Mouse (Mus musculus): Measurements from ENCODE around the gene Tnfaip2. TPM values are rescaled to one million over a fixed set of nuclear protein-coding genes. Genes with fewer than 3 reads are reported as not detected.

Tnfaip2 gene
- polyA plus RNA-seq, 1 experiment from 2014 or later: 1.2 TPM

GRCm38 (mm10) chr12:111432751-111433331, 9.4 kb upstream of the Tnfaip2 start:
- 73% methylated on average over 4 of the region's 5 CpGs for WGBS
- Histone ChIP-seq H3K4me2 (ENCODE audit: low read length) (no peak overlapping the region), H3K4me3 (ENCODE audit: low read length) (no peak overlapping the region), H3K27me3 (replicated peaks; ENCODE audit: control insufficient read depth, insufficient read depth, low read length) (peaks cover 18% of the 10 kb centered on the region), H3K9ac (ENCODE audit: low read depth, low read length) (no peak overlapping the region), H3K27ac (ENCODE audit: low read depth, low read length) (no peak overlapping the region), H3K36me3 (ENCODE audit: control insufficient read depth, insufficient read depth, low read length) (no peaks in the 10 kb centered on the region), H3K4me1 (ENCODE audit: control insufficient read depth, insufficient read depth, low read depth, low read length) (peaks cover 34% of the 10 kb centered on the region), H3K9me3 (ENCODE audit: control insufficient read depth, low read length) (no peaks in the 10 kb centered on the region)
- no peak for ATAC-seq

GRCm38 (mm10) chr12:111434164-111434744, 8.0 kb upstream of the Tnfaip2 start:
- Histone ChIP-seq H3K9me3 (ENCODE audit: control insufficient read depth, low read length) (no peaks in the 10 kb centered on the region), H3K36me3 (ENCODE audit: control insufficient read depth, insufficient read depth, low read length) (no peaks in the 10 kb centered on the region), H3K4me1 (ENCODE audit: control insufficient read depth, insufficient read depth, low read depth, low read length) (peaks cover 21% of the 10 kb centered on the region), H3K27ac (ENCODE audit: low read depth, low read length) (no peak overlapping the region; the same call in 1 of the 2 replicates), H3K27me3 (replicated peaks; ENCODE audit: control insufficient read depth, insufficient read depth, low read length) (peaks cover 6% of the 10 kb centered on the region), H3K4me3 (ENCODE audit: low read length) (no peak overlapping the region), H3K4me2 (ENCODE audit: low read length) (peak overlapping the region; percentile 32; the same call in 1 of the 2 replicates), H3K9ac (ENCODE audit: low read depth, low read length) (no peak overlapping the region)
- ATAC-seq: peak; percentile 86
- 17% methylated on average over 7 of the region's 7 CpGs for WGBS

DNA sequence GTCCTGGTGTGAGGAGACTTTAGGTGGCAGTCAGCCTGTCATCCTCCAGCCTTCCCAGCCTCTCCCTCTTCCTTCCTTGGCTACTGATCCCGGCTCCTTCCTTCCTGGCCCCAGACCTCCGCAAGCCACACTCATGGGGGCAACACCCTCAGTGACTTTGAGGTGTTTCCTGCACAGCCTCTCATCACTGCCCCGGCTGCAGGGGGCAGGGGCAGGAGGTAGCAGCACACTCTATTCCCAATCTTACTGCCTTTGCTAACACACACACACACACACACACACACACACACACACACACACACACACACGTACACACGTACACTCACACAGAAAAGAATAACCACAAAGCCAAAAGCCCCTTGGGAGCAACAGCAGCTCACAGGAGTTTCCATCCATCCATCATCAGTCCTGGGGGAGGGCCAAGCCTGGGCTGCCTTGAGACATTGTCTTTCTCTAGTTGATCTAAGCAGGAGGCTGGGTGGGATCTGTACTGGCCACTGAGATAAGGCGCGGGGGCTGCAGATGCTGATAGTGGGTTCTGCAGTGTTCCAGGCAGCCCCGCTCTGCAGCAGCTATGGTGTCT, 7.4 kb upstream of the Tnfaip2 start:
- Histone ChIP-seq H3K4me2 (ENCODE audit: low read length) (no peak overlapping the region; the same call in 1 of the 2 replicates), H3K9me3 (ENCODE audit: control insufficient read depth, low read length) (no peaks in the 10 kb centered on the region), H3K4me1 (ENCODE audit: control insufficient read depth, insufficient read depth, low read depth, low read length) (peaks cover 17% of the 10 kb centered on the region), H3K27ac (ENCODE audit: low read depth, low read length) (no peak overlapping the region; the same call in 1 of the 2 replicates), H3K4me3 (ENCODE audit: low read length) (no peak overlapping the region), H3K9ac (ENCODE audit: low read depth, low read length) (no peak overlapping the region), H3K36me3 (ENCODE audit: control insufficient read depth, insufficient read depth, low read length) (no peaks in the 10 kb centered on the region), H3K27me3 (replicated peaks; ENCODE audit: control insufficient read depth, insufficient read depth, low read length) (peaks cover 6% of the 10 kb centered on the region)
- 33% methylated on average over 7 of the region's 8 CpGs for WGBS
- no peak for ATAC-seq

DNA sequence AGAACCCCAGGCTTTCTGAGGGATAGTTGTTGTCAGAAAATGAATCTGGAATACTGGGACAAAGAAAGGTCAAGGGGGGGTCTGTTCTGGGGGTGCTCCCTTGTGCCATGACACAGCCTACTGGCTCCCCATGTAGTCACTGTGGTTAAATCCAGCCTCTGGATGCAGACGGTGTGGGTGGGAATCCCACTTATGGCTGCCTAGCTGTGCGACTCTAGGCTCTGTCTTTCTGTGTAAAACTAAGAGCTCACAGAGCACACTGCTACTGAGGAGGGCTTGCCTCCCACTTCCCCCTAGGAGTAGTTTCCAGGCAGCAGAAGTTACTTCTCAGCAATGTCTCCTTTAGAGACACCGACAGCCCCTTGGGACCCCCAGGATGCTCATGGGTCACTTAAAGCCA, 6.1 kb upstream of the Tnfaip2 start:
- no peak overlapping the region for H3K4me2 ChIP-seq (ENCODE audit: low read length)
- WGBS: 81% methylated on average over 3 of the region's 3 CpGs
- peaks cover 2% of the 10 kb centered on the region; the same call in 1 of the 2 replicates for H3K27me3 ChIP-seq (replicated peaks; ENCODE audit: control insufficient read depth, insufficient read depth, low read length)
- H3K4me1 ChIP-seq (ENCODE audit: control insufficient read depth, insufficient read depth, low read depth, low read length): peaks cover 10% of the 10 kb centered on the region
- no peak overlapping the region for H3K27ac ChIP-seq (ENCODE audit: low read depth, low read length)
- H3K36me3 ChIP-seq (ENCODE audit: control insufficient read depth, insufficient read depth, low read length): no peaks in the 10 kb centered on the region
- H3K9me3 ChIP-seq (ENCODE audit: control insufficient read depth, low read length): no peaks in the 10 kb centered on the region
- no peak for ATAC-seq
- no peak overlapping the region for H3K4me3 ChIP-seq (ENCODE audit: low read length)
- no peak overlapping the region for H3K9ac ChIP-seq (ENCODE audit: low read depth, low read length)

DNA sequence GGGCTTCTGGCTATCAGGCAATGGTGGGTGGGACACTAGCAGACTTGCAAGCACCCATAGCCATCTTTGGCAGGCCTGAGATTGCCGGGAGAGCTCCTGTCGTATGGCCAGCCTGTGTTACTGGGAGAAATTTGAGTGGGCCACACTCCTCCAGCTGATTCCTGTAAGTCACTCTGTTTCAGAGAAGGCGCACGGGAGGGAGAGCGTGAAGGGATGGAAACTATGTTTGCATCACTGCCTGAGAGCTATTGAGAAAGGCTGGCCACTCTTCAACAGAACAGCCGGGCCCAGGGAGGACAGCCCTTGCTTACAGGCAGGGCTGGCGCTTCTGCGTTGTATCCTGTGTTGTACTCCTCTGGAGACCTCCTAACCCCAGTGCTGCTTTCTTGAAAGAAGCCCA, 5.6 kb upstream of the Tnfaip2 start:
- no peak overlapping the region for H3K4me3 ChIP-seq (ENCODE audit: low read length)
- no peak overlapping the region for H3K4me2 ChIP-seq (ENCODE audit: low read length)
- peaks cover 4% of the 10 kb centered on the region; the same call in 1 of the 2 replicates for H3K27me3 ChIP-seq (replicated peaks; ENCODE audit: control insufficient read depth, insufficient read depth, low read length)
- H3K9me3 ChIP-seq (ENCODE audit: control insufficient read depth, low read length): no peaks in the 10 kb centered on the region
- no peaks in the 10 kb centered on the region for H3K36me3 ChIP-seq (ENCODE audit: control insufficient read depth, insufficient read depth, low read length)
- peaks cover 10% of the 10 kb centered on the region for H3K4me1 ChIP-seq (ENCODE audit: control insufficient read depth, insufficient read depth, low read depth, low read length)
- no peak overlapping the region for H3K9ac ChIP-seq (ENCODE audit: low read depth, low read length)
- no peak overlapping the region for H3K27ac ChIP-seq (ENCODE audit: low read depth, low read length)
- ATAC-seq: no peak
- WGBS: 80% methylated on average over 8 of the region's 8 CpGs

- WGBS: 76% methylated on average over 5 of the region's 5 CpGs
- no peak overlapping the region for H3K27ac ChIP-seq (ENCODE audit: low read depth, low read length)
- no peaks in the 10 kb centered on the region for H3K36me3 ChIP-seq (ENCODE audit: control insufficient read depth, insufficient read depth, low read length)
- H3K4me3 ChIP-seq (ENCODE audit: low read length): no peak overlapping the region
- H3K9me3 ChIP-seq (ENCODE audit: control insufficient read depth, low read length): no peaks in the 10 kb centered on the region
- peaks cover 13% of the 10 kb centered on the region for H3K4me1 ChIP-seq (ENCODE audit: control insufficient read depth, insufficient read depth, low read depth, low read length)
- H3K9ac ChIP-seq (ENCODE audit: low read depth, low read length): no peak overlapping the region
- H3K27me3 ChIP-seq (replicated peaks; ENCODE audit: control insufficient read depth, insufficient read depth, low read length): peaks cover 11% of the 10 kb centered on the region
- ATAC-seq: no peak
- no peak overlapping the region for H3K4me2 ChIP-seq (ENCODE audit: low read length)
Measured at GRCm38 (mm10) chr12:111437222-111437900, 4.9 kb upstream of the Tnfaip2 start.

GRCm38 (mm10) chr12:111438850-111439249, 3.4 kb upstream of the Tnfaip2 start:
- Histone ChIP-seq H3K4me1 (ENCODE audit: control insufficient read depth, insufficient read depth, low read depth, low read length) (peaks cover 18% of the 10 kb centered on the region), H3K27me3 (replicated peaks; ENCODE audit: control insufficient read depth, insufficient read depth, low read length) (peaks cover 26% of the 10 kb centered on the region), H3K4me2 (ENCODE audit: low read length) (no peak overlapping the region), H3K9ac (ENCODE audit: low read depth, low read length) (no peak overlapping the region), H3K4me3 (ENCODE audit: low read length) (no peak overlapping the region), H3K36me3 (ENCODE audit: control insufficient read depth, insufficient read depth, low read length) (no peaks in the 10 kb centered on the region), H3K9me3 (ENCODE audit: control insufficient read depth, low read length) (no peaks in the 10 kb centered on the region), H3K27ac (ENCODE audit: low read depth, low read length) (no peak overlapping the region)
- 88% methylated on average over 6 of the region's 6 CpGs for WGBS
- no peak for ATAC-seq

GRCm38 (mm10) chr12:111440701-111441373, 1.4 kb upstream of the Tnfaip2 start:
- Histone ChIP-seq H3K27ac (ENCODE audit: low read depth, low read length) (no peak overlapping the region), H3K36me3 (ENCODE audit: control insufficient read depth, insufficient read depth, low read length) (no peaks in the 10 kb centered on the region), H3K27me3 (replicated peaks; ENCODE audit: control insufficient read depth, insufficient read depth, low read length) (peaks cover 46% of the 10 kb centered on the region), H3K4me1 (ENCODE audit: control insufficient read depth, insufficient read depth, low read depth, low read length) (peaks cover 13% of the 10 kb centered on the region), H3K9me3 (ENCODE audit: control insufficient read depth, low read length) (no peaks in the 10 kb centered on the region), H3K9ac (ENCODE audit: low read depth, low read length) (no peak overlapping the region), H3K4me2 (ENCODE audit: low read length) (no peak overlapping the region), H3K4me3 (ENCODE audit: low read length) (no peak overlapping the region)
- 93% methylated on average over 9 of the region's 9 CpGs for WGBS
- no peak for ATAC-seq

DNA sequence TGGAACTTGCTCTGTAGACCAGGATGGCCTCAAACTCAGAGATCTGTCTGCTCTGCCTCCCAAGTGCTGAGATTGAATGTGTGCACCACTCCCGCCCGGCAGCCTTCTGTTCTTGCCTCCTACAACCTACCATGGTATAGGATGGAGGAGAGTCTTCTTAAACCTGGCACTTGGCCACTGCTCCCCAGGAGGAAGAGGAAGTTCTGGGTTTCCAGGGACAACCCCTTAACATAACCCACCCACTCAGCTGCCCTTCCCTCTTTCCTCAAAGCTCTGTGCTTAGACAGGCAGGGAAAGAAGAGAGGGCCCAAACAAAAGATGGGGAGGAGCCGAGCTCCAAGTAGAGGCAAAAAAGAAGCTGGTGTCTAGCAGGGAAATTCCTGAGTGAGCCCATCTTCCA, 746 bp upstream of the Tnfaip2 start:
- peaks cover 53% of the 10 kb centered on the region for H3K27me3 ChIP-seq (replicated peaks; ENCODE audit: control insufficient read depth, insufficient read depth, low read length)
- H3K4me1 ChIP-seq (ENCODE audit: control insufficient read depth, insufficient read depth, low read depth, low read length): peaks cover 17% of the 10 kb centered on the region
- ATAC-seq: no peak

More for the DNA sequence above, 746 bp upstream of the Tnfaip2 start:
- H3K4me3 ChIP-seq (ENCODE audit: low read length): no peak overlapping the region
- no peak overlapping the region for H3K4me2 ChIP-seq (ENCODE audit: low read length)
- no peaks in the 10 kb centered on the region for H3K36me3 ChIP-seq (ENCODE audit: control insufficient read depth, insufficient read depth, low read length)
- WGBS: 62% methylated on average over 3 of the region's 3 CpGs
- H3K9ac ChIP-seq (ENCODE audit: low read depth, low read length): no peak overlapping the region
- H3K27ac ChIP-seq (ENCODE audit: low read depth, low read length): no peak overlapping the region
- H3K9me3 ChIP-seq (ENCODE audit: control insufficient read depth, low read length): no peaks in the 10 kb centered on the region
